Mouse (Mus musculus) MEL (cell line): ENCODE data around the gene Snap91. TPM values are rescaled to one million over a fixed set of nuclear protein-coding genes. Genes with fewer than 3 reads are reported as not detected.

Experiments used
- DNase-seq: peaks from one replicate; pipeline ENCODE4 v3.0.0; 2011; ENCODE audit warnings: low read depth, low spot score
- H3K27ac ChIP-seq: 2 replicates; pipeline ENCODE4 v1.5.1; 2012; ENCODE audit warnings: low read depth, mild to moderate bottlenecking, control low read depth, low read length, moderate library complexity; ENCODE audit not compliant: control insufficient read depth
- H3K27me3 ChIP-seq, 2 experiments: fragments of 150-350 bp in 1 of 2; sonication (generic) in 1 of 2; 2 replicates each; pipeline ENCODE4 v1.6.1; 2012; ENCODE audit warnings: low read length in 2 of 2, mild to moderate bottlenecking in 2 of 2, improper control_type of control experiment in 1 of 2, moderate library complexity in 1 of 2; ENCODE audit not compliant: insufficient read depth in 2 of 2, control insufficient read depth in 1 of 2
- H3K36me3 ChIP-seq, 2 experiments: 2 replicates each; pipeline ENCODE4 v1.6.1; 2012 to 2014; ENCODE audit warnings: low read length in 2 of 2, improper control_type of control experiment in 1 of 2, inconsistent platforms in 1 of 2, mild to moderate bottlenecking in 1 of 2; ENCODE audit not compliant: insufficient read depth in 2 of 2, control insufficient read depth in 1 of 2
- H3K4me1 ChIP-seq, 2 experiments: fragments of 150-350 bp in 1 of 2; sonication (generic) in 1 of 2; 2 replicates each; pipeline ENCODE4 v1.6.1; 2012; ENCODE audit warnings: low read length in 2 of 2, improper control_type of control experiment in 1 of 2, mild to moderate bottlenecking in 1 of 2; ENCODE audit not compliant: insufficient read depth in 2 of 2, control insufficient read depth in 1 of 2
- H3K4me3 ChIP-seq, 2 experiments: fragments of 150-350 bp in 1 of 2; sonication (generic) in 1 of 2; 2 replicates each; pipeline ENCODE4 v1.5.1; 2012; ENCODE audit warnings: low read depth in 2 of 2, low read length in 2 of 2, mild to moderate bottlenecking in 2 of 2, moderate library complexity in 2 of 2, control low read depth in 1 of 2, improper control_type of control experiment in 1 of 2; ENCODE audit not compliant: control insufficient read depth in 1 of 2, insufficient read depth in 1 of 2
- H3K79me2 ChIP-seq: 2 replicates; pipeline ENCODE4 v1.6.1; 2012; ENCODE audit warnings: mild to moderate bottlenecking, low read length, moderate library complexity; ENCODE audit not compliant: control insufficient read depth, poor library complexity, insufficient read depth
- H3K9ac ChIP-seq: 2 replicates; pipeline ENCODE4 v1.6.1; 2012; ENCODE audit warnings: low read depth, mild to moderate bottlenecking, control low read depth, low read length, moderate library complexity; ENCODE audit not compliant: control insufficient read depth, poor library complexity, severe bottlenecking
- H3K9me3 ChIP-seq: fragments of 150-350 bp; sonication (generic); replicated peaks from 2 replicates; pipeline ENCODE4 v1.6.1; 2012; ENCODE audit warnings: mild to moderate bottlenecking, low read length, improper control_type of control experiment, moderate library complexity; ENCODE audit not compliant: insufficient read depth
- BHLHE40 ChIP-seq: IDR thresholded peaks from 2 replicates; pipeline ENCODE4 v1.6.1; 2012; ENCODE audit warnings: low read depth, mild to moderate bottlenecking, inconsistent platforms, low read length, improper control_type of control experiment, borderline replicate concordance
- CHD1 ChIP-seq: IDR thresholded peaks from 2 replicates; pipeline ENCODE4 v1.6.1; 2012; ENCODE audit warnings: low read depth, mild to moderate bottlenecking, inconsistent platforms, low read length, improper control_type of control experiment
- CHD2 ChIP-seq: IDR thresholded peaks from 2 replicates; pipeline ENCODE4 v1.6.1; 2011; ENCODE audit warnings: low read length, improper control_type of control experiment
- EP300 ChIP-seq, 2 experiments: IDR thresholded peaks; 2 replicates each; pipeline ENCODE4 v1.6.1; 2011; ENCODE audit warnings: improper control_type of control experiment in 2 of 2, low read length in 2 of 2, low read depth in 1 of 2, mild to moderate bottlenecking in 1 of 2
- GABPA ChIP-seq: IDR thresholded peaks from 2 replicates; pipeline ENCODE4 v1.6.1; 2012; ENCODE audit warnings: low read depth, mild to moderate bottlenecking, inconsistent platforms, low read length, improper control_type of control experiment, moderate library complexity
- GATA1 ChIP-seq: IDR thresholded peaks from 2 replicates; pipeline ENCODE4 v1.6.1; 2011; ENCODE audit warnings: low read depth, low read length, improper control_type of control experiment
- MAFK ChIP-seq: IDR thresholded peaks from 2 replicates; pipeline ENCODE4 v1.6.1; 2011; ENCODE audit warnings: low read depth, mild to moderate bottlenecking, low read length, improper control_type of control experiment, borderline replicate concordance
- NRF1 ChIP-seq: IDR thresholded peaks from 2 replicates; pipeline ENCODE4 v1.6.1; 2014; ENCODE audit warnings: low read depth, mild to moderate bottlenecking, inconsistent platforms, low read length, improper control_type of control experiment, moderate library complexity; ENCODE audit not compliant: poor library complexity, insufficient read depth, severe bottlenecking
- POLR2A ChIP-seq, 2 experiments: IDR thresholded peaks; 2 replicates each; pipeline ENCODE4 v1.6.1; 2011 to 2012; ENCODE audit warnings: low read length in 2 of 2, mild to moderate bottlenecking in 2 of 2, control low read depth in 1 of 2, improper control_type of control experiment in 1 of 2, low read depth in 1 of 2, moderate library complexity in 1 of 2; ENCODE audit not compliant: control insufficient read depth in 1 of 2, insufficient read depth in 1 of 2, poor library complexity in 1 of 2
- RCOR1 ChIP-seq: IDR thresholded peaks from 2 replicates; pipeline ENCODE4 v1.6.1; 2012; ENCODE audit warnings: low read depth, mild to moderate bottlenecking, inconsistent platforms, low read length, improper control_type of control experiment
- SMC3 ChIP-seq: IDR thresholded peaks from 2 replicates; pipeline ENCODE4 v1.6.1; 2011; ENCODE audit warnings: low read depth, low read length, improper control_type of control experiment
- TBP ChIP-seq: IDR thresholded peaks from 2 replicates; pipeline ENCODE4 v1.8.0; 2011; ENCODE audit warnings: low read depth, low read length, improper control_type of control experiment
- USF2 ChIP-seq, 2 experiments: IDR thresholded peaks; 2 replicates each; pipeline ENCODE4 v1.6.1; 2011 to 2012; ENCODE audit warnings: improper control_type of control experiment in 2 of 2, low read length in 2 of 2, borderline replicate concordance in 1 of 2, inconsistent platforms in 1 of 2, low read depth in 1 of 2, mild to moderate bottlenecking in 1 of 2; ENCODE audit not compliant: insufficient read depth in 1 of 2
- ZMIZ1 ChIP-seq: IDR thresholded peaks from 2 replicates; pipeline ENCODE4 v1.6.1; 2012; ENCODE audit warnings: low read depth, mild to moderate bottlenecking, inconsistent platforms, low read length, improper control_type of control experiment, moderate library complexity
- ZNF384 ChIP-seq: IDR thresholded peaks from 2 replicates; pipeline ENCODE4 v1.6.1; 2012; ENCODE audit warnings: low read depth, mild to moderate bottlenecking, inconsistent platforms, low read length, improper control_type of control experiment
- polyA plus RNA-seq, 2 experiments: library from polyadenylated mRNA; stranded (reverse) in 1 of 2; unstranded in 1 of 2; fragments of >175 nt in 1 of 2; fragments of >200 nt in 1 of 2; gene quantifications; 2 replicates each; pipeline versions ENCODE4 v1.2.1 to v1.2.4; 2012; ENCODE audit warnings: low replicate concordance in 2 of 2, low read depth in 1 of 2; ENCODE audit not compliant: insufficient read length in 2 of 2, insufficient read depth in 1 of 2, missing spikeins in 1 of 2
- total RNA-seq: library from RNA; depleted of rRNA; stranded (reverse); fragments of 300-350 nt; gene quantifications from 2 replicates; pipeline ENCODE4 v1.2.3, GENCODE M21; 2012

Snap91 gene
- total and polyA plus RNA-seq, 3 experiments: not detected

GRCm38 (mm10) chr9:86725604-86726380, 154.7 kb downstream of the Snap91 start:
- DNase-seq: no peak
- peaks cover 0 to 8% of the 10 kb centered on the region in 2 experiments; a peak in 2 of 4 replicates for H3K36me3 ChIP-seq
- H3K27ac ChIP-seq: no peak overlapping the region
- TF ChIP-seq GATA1: no peak
- H3K4me3 ChIP-seq: no peak overlapping the region
- H3K9ac ChIP-seq: no peak overlapping the region
- H3K4me1 ChIP-seq: peaks cover 4 to 5% of the 10 kb centered on the region in 2 experiments; a peak in 3 of 4 replicates
- H3K79me2 ChIP-seq: no peaks in the 10 kb centered on the region
- H3K27me3 ChIP-seq: no peaks in the 10 kb centered on the region; a peak in 1 of 4 replicates
- no peaks in the 10 kb centered on the region for H3K9me3 ChIP-seq

- Histone ChIP-seq H3K27me3 (no peaks in the 10 kb centered on the region; a peak in 1 of 4 replicates), H3K4me1 (peaks cover 4 to 5% of the 10 kb centered on the region in 2 experiments; a peak in 3 of 4 replicates), H3K4me3 (no peak overlapping the region), H3K36me3 (peaks cover 0 to 8% of the 10 kb centered on the region in 2 experiments; a peak in 2 of 4 replicates), H3K79me2 (no peaks in the 10 kb centered on the region), H3K9ac (no peak overlapping the region), H3K27ac (no peak overlapping the region)
- no peak for DNase-seq
- TF ChIP-seq TBP: no peak
- TF ChIP-seq USF2 (IDR thresholded peaks at IDR 0.05; ENCODE audit: borderline replicate concordance in 1 of 2, insufficient read depth in 1 of 2, low read depth in 1 of 2, low read length in 2 of 2): no peak
- no peak for TF ChIP-seq GABPA
- no peak for TF ChIP-seq ZNF384
- TF ChIP-seq ZMIZ1: no peak
- TF ChIP-seq POLR2A (IDR thresholded peaks at IDR 0.05; ENCODE audit: control insufficient read depth in 1 of 2, insufficient read depth in 1 of 2, low read depth in 1 of 2, low read length in 2 of 2, poor library complexity in 1 of 2): no peak
- no peak for TF ChIP-seq NRF1
- no peak for TF ChIP-seq RCOR1
- no peak for TF ChIP-seq EP300 (IDR thresholded peaks at IDR 0.05; ENCODE audit: low read depth in 1 of 2, low read length in 2 of 2)
- no peak for TF ChIP-seq CHD2
- TF ChIP-seq, all 39 proteins: peak for 0
- no peaks in the 10 kb centered on the region for H3K9me3 ChIP-seq
Observed at GRCm38 (mm10) chr9:86725066-86725465, 155.4 kb downstream of the Snap91 start.

DNA sequence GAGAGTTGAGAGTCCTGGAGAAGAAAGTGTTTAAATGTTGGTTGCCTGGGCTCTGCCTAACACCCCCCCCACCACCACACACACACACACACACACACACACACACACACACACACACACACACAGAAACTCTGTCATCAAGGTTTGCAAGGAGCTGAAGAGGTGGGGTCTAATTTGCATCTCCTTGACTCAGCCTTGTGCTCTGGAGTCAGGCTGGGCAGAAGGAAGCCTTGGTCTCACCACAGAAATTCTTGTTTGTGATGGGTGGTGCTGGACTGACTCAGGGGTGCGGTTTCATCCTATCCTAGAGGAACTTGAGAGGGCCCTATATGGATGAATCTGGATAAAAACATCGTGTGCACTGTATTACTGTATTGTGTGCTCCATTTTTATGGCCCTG, 159.7 kb downstream of the Snap91 start:
- DNase-seq: no peak
- Histone ChIP-seq H3K4me1 (no peaks in the 10 kb centered on the region), H3K4me3 (no peak overlapping the region), H3K27me3 (no peaks in the 10 kb centered on the region; a peak in 1 of 4 replicates), H3K9me3 (no peaks in the 10 kb centered on the region), H3K79me2 (no peaks in the 10 kb centered on the region), H3K27ac (no peak overlapping the region), H3K9ac (no peak overlapping the region), H3K36me3 (no peaks in the 10 kb centered on the region)
- TF ChIP-seq MAFK: no peak
- no peak for TF ChIP-seq CHD1
- TF ChIP-seq BHLHE40: no peak
- no peak for TF ChIP-seq SMC3
